Mouse (Mus musculus) limb, embryonic 15.5 days (tissue): ENCODE data around the gene Ccnd3. TPM values are rescaled to one million over a fixed set of nuclear protein-coding genes. Genes with fewer than 3 reads are reported as not detected.
A peak's percentile ranks its signal among the peaks of the same experiment; 100 is the strongest.

Source experiments
- ATAC-seq: fragments of 200-750 bp; cut with Nextera tagmentation; 2 replicates; pipeline ENCODE4 v1.8.0; 2017; ENCODE audit warnings: low read depth, moderate TSS enrichment; ENCODE audit not compliant: insufficient number of reproducible peaks, low FRiP score, low TSS enrichment
- H3K27ac ChIP-seq: fragments of 300-500 bp; sonication (generic); 2 replicates; pipeline ENCODE4 v1.5.1; 2015; ENCODE audit warnings: moderate library complexity, mild to moderate bottlenecking, inconsistent platforms
- H3K27me3 ChIP-seq: fragments of 300-500 bp; sonication (generic); 2 replicates; pipeline ENCODE4 v1.6.1; 2015; ENCODE audit warnings: inconsistent platforms
- H3K36me3 ChIP-seq: fragments of 300-500 bp; sonication (generic); 2 replicates; pipeline ENCODE4 v1.6.1; 2015; ENCODE audit warnings: inconsistent platforms
- H3K4me1 ChIP-seq: fragments of 300-500 bp; sonication (generic); 2 replicates; pipeline ENCODE4 v1.6.1; 2015; ENCODE audit warnings: inconsistent platforms
- H3K4me2 ChIP-seq: fragments of 300-500 bp; sonication (generic); 2 replicates; pipeline ENCODE4 v1.6.1; 2015; ENCODE audit warnings: mild to moderate bottlenecking, inconsistent platforms
- H3K4me3 ChIP-seq: fragments of 300-500 bp; sonication (generic); 2 replicates; pipeline ENCODE4 v1.5.1; 2015; ENCODE audit warnings: mild to moderate bottlenecking, inconsistent platforms
- H3K9ac ChIP-seq: fragments of 300-500 bp; sonication (generic); 2 replicates; pipeline ENCODE4 v1.6.1; 2015; ENCODE audit warnings: inconsistent platforms
- H3K9me3 ChIP-seq: fragments of 300-500 bp; sonication (generic); 2 replicates; pipeline ENCODE4 v1.6.1; 2016; ENCODE audit warnings: inconsistent platforms
- WGBS: fragments of 180-500 bp; shearing (Covaris S2); methylation state at CpG from one replicate; pipeline ENCODE4 v1.1.7; 2015; 5-methylcytosine and 5-hydroxymethylcytosine counted together
- polyA plus RNA-seq: library from polyadenylated mRNA; unstranded; fragments of >200 nt; fragmentation: Nextera tagmentation; extraction: Ambion mirVana; gene quantifications from 2 replicates; pipeline ENCODE4 v1.2.1, GENCODE M21; 2015

Gene Ccnd3
- polyA plus RNA-seq, 1 experiment from 2014 or later: 499 TPM

- peak within 1 kb of the TSS; percentile 79 for H3K4me3 ChIP-seq
- peak within 1 kb of the TSS; percentile 58 for H3K9ac ChIP-seq
- H3K9me3 ChIP-seq: no peaks in the 10 kb centered on the region
- H3K4me1 ChIP-seq: peaks cover 22% of the 10 kb centered on the region
- H3K27me3 ChIP-seq: no peaks in the 10 kb centered on the region
- peaks cover 14% of the 10 kb centered on the region; the same call in 1 of the 2 replicates for H3K36me3 ChIP-seq
- WGBS: 0% methylated on average over 3 of the region's 3 CpGs
- H3K27ac ChIP-seq: peak within 1 kb of the TSS; percentile 95
- peak within 1 kb of the TSS; percentile 96 for H3K4me2 ChIP-seq
- no peak for ATAC-seq
Measured at GRCm38 (mm10) chr17:47630678-47631065, 125.8 kb downstream of the Ccnd3 start, which contains the start of gene Usp49. Usp49 (plus strand) TSS chr17:47630690.

- no peak for ATAC-seq
- WGBS: 70% methylated on average over 4 of the region's 4 CpGs
- Histone ChIP-seq H3K27ac (no peak overlapping the region), H3K9ac (no peak overlapping the region), H3K4me3 (no peak overlapping the region), H3K4me2 (no peak overlapping the region), H3K4me1 (peaks cover 22% of the 10 kb centered on the region), H3K36me3 (peaks cover 9% of the 10 kb centered on the region; the same call in 1 of the 2 replicates), H3K9me3 (no peaks in the 10 kb centered on the region), H3K27me3 (no peaks in the 10 kb centered on the region)
Measured at GRCm38 (mm10) chr17:47632181-47632840, 127.5 kb downstream of the Ccnd3 start.

GRCm38 (mm10) chr17:47633999-47634770, 129.3 kb downstream of the Ccnd3 start:
- no peak for ATAC-seq
- no peak overlapping the region for H3K4me3 ChIP-seq
- peaks cover 15% of the 10 kb centered on the region for H3K4me1 ChIP-seq
- no peak overlapping the region for H3K27ac ChIP-seq
- peaks cover 9% of the 10 kb centered on the region; the same call in 1 of the 2 replicates for H3K36me3 ChIP-seq
- H3K27me3 ChIP-seq: no peaks in the 10 kb centered on the region
- WGBS: 82% methylated on average over 7 of the region's 7 CpGs
- H3K9me3 ChIP-seq: no peaks in the 10 kb centered on the region
- no peak overlapping the region for H3K9ac ChIP-seq
- no peak overlapping the region for H3K4me2 ChIP-seq

- Histone ChIP-seq H3K4me3 (no peak overlapping the region), H3K27ac (no peak overlapping the region), H3K9ac (no peak overlapping the region), H3K4me1 (no peaks in the 10 kb centered on the region), H3K4me2 (no peak overlapping the region), H3K36me3 (no peaks in the 10 kb centered on the region), H3K9me3 (no peaks in the 10 kb centered on the region), H3K27me3 (no peaks in the 10 kb centered on the region)
- WGBS: 77% methylated on average over 2 of the region's 2 CpGs
- ATAC-seq: no peak
Measured at GRCm38 (mm10) chr17:47642992-47643391, 138.1 kb downstream of the Ccnd3 start.

- Histone ChIP-seq H3K4me3 (no peak overlapping the region), H3K4me2 (no peak overlapping the region), H3K9me3 (no peaks in the 10 kb centered on the region), H3K27ac (no peak overlapping the region), H3K9ac (no peak overlapping the region), H3K36me3 (0 out of 2 replicates have a peak, but pooled peaks cover 4% of the 10 kb centered on the region), H3K4me1 (no peaks in the 10 kb centered on the region), H3K27me3 (no peaks in the 10 kb centered on the region)
- WGBS: 93% methylated on average over 1 of the region's 1 CpGs
- ATAC-seq: no peak
Measured at GRCm38 (mm10) chr17:47646683-47647082, 141.8 kb downstream of the Ccnd3 start.

- ATAC-seq: no peak
- Histone ChIP-seq H3K4me1 (no peaks in the 10 kb centered on the region), H3K4me2 (no peak overlapping the region), H3K27me3 (no peaks in the 10 kb centered on the region), H3K9me3 (no peaks in the 10 kb centered on the region), H3K9ac (no peak overlapping the region), H3K36me3 (0 out of 2 replicates have a peak, but pooled peaks cover 4% of the 10 kb centered on the region), H3K4me3 (no peak overlapping the region), H3K27ac (no peak overlapping the region)
- 69% methylated on average over 4 of the region's 4 CpGs for WGBS
Measured at GRCm38 (mm10) chr17:47648966-47649365, 144.1 kb downstream of the Ccnd3 start.

Other genes with a start within 250 kb of the Ccnd3 start
- gene Mrps10, start 136.2 kb upstream of the Ccnd3 start, polyA plus RNA-seq: 67.3 and 76.2 TPM in 2 replicates
- gene Guca1b, start 119.7 kb upstream of the Ccnd3 start, polyA plus RNA-seq: 0.41 and 0.69 TPM in 2 replicates
- gene Guca1a, start 104.5 kb upstream of the Ccnd3 start, polyA plus RNA-seq: 5.9 and 6.2 TPM in 2 replicates
- 3.9 and 5.1 TPM in 2 replicates for gene AI661453, start 68.4 kb upstream of the Ccnd3 start, polyA plus RNA-seq
- 0.17 and 0.19 TPM in 2 replicates for gene 1700001C19Rik, start 67.7 kb upstream of the Ccnd3 start, polyA plus RNA-seq
- 28.2 and 28.9 TPM in 2 replicates for gene Taf8, start 2.8 kb upstream of the Ccnd3 start, polyA plus RNA-seq
- gene Bysl, start 106.4 kb downstream of the Ccnd3 start, polyA plus RNA-seq: 24.1 and 26.3 TPM in 2 replicates
- gene Med20, start 106.5 kb downstream of the Ccnd3 start, polyA plus RNA-seq: 48.9 and 53.2 TPM in 2 replicates
- 0.99 and 2.4 TPM in 2 replicates for gene Gm20517, start 106.5 kb downstream of the Ccnd3 start, polyA plus RNA-seq
- 3.0 and 4.0 TPM in 2 replicates for gene Usp49, start 125.6 kb downstream of the Ccnd3 start, polyA plus RNA-seq
- gene Tomm6, start 183.3 kb downstream of the Ccnd3 start, polyA plus RNA-seq: 386 and 389 TPM in 2 replicates
- 4.1 and 4.4 TPM in 2 replicates for gene Frs3, start 184.0 kb downstream of the Ccnd3 start, polyA plus RNA-seq
- 0.13 and 0.41 TPM in 2 replicates for gene Gm21981, start 189.4 kb downstream of the Ccnd3 start, polyA plus RNA-seq
- gene Prickle4, start 189.7 kb downstream of the Ccnd3 start, polyA plus RNA-seq: 0.27 TPM in 1 of 2 replicates, not detected in the other
- 0.10 and 0.16 TPM in 2 replicates for gene Pgc, start 221.8 kb downstream of the Ccnd3 start, polyA plus RNA-seq
- 13.0 and 14.1 TPM in 2 replicates for gene Tfeb, start 232.0 kb downstream of the Ccnd3 start, polyA plus RNA-seq